Mouse (Mus musculus): ENCODE measurements at regions not wholly inside any gene's neighbourhood (a gene's known extent, or its start where the extent isn't known, plus 50 kb on each side); places are given as distances from the start of the nearest gene placed in this dataset.

DNA sequence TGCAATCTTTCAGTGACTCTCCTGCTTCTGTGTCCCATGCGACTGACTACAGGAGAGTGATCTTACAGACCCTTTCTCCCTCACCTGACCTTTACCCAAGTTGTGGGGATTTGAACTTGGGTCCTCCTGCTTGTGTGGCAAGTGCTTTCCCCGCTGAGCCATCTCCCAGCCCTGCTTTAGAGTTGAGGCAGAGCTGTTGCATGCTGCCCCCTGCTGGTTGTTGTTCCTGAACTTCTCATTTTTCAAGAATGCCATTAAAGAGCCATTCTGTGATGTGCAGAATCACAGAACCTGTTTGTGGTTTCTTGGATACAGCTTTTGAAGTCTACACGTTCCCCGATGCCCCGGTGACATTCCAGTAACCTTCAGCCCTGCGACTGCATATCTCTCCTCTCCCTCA is 70.0 kb upstream of the Mvb12b start:
- no peaks in the 10 kb centered on the region for H3K9me3 ChIP-seq (ENCODE audit: control insufficient read depth, low read length)
- H3K4me3 ChIP-seq (ENCODE audit: low read depth, low read length): no peak overlapping the region
- no peaks in the 10 kb centered on the region for H3K4me1 ChIP-seq (ENCODE audit: control insufficient read depth, insufficient read depth, low read length)
- H3K9ac ChIP-seq (replicated peaks; ENCODE audit: low read depth, low read length): no peak overlapping the region
- no peaks in the 10 kb centered on the region for H3K36me3 ChIP-seq (ENCODE audit: control insufficient read depth, insufficient read depth, low read length)
- no peak overlapping the region for H3K27ac ChIP-seq (ENCODE audit: low read depth, low read length)
- no peak overlapping the region for H3K4me2 ChIP-seq (ENCODE audit: low read depth, low read length)
- ATAC-seq (ENCODE audit: low read depth): no peak
- 59% methylated on average over 6 of the region's 6 CpGs for WGBS
- no peaks in the 10 kb centered on the region for H3K27me3 ChIP-seq (ENCODE audit: control insufficient read depth, insufficient read depth, low read length)

DNA sequence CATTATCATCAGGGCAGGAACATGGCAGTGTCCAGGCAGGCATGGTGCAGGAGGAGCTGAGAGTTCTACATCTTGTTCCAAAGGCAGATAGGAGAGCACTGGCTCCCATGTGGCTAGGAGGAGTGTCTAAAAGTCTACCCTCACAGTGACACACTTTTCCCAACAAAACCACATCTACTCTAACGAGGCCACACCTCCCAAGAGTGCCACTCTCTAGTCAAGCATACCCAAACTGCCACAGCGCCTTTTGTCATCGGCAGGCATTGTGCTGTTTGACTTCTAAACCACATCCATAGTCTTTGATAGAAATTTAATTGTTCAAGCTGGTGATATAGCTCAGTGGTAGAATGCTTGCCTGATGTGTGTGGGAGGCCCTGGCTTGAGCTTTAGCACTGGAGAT is 56.6 kb upstream of the Mvb12b start:
- Histone ChIP-seq H3K4me3 (ENCODE audit: low read depth, low read length) (no peak overlapping the region), H3K36me3 (ENCODE audit: control insufficient read depth, insufficient read depth, low read length) (no peaks in the 10 kb centered on the region), H3K4me2 (ENCODE audit: low read depth, low read length) (no peak overlapping the region), H3K27me3 (ENCODE audit: control insufficient read depth, insufficient read depth, low read length) (no peaks in the 10 kb centered on the region), H3K9ac (replicated peaks; ENCODE audit: low read depth, low read length) (no peak overlapping the region), H3K4me1 (ENCODE audit: control insufficient read depth, insufficient read depth, low read length) (peaks cover 3% of the 10 kb centered on the region; the same call in 1 of the 2 replicates), H3K27ac (ENCODE audit: low read depth, low read length) (no peak overlapping the region), H3K9me3 (ENCODE audit: control insufficient read depth, low read length) (no peaks in the 10 kb centered on the region)
- 81% methylated on average over 3 of the region's 3 CpGs for WGBS
- ATAC-seq (ENCODE audit: low read depth): no peak

- Histone ChIP-seq H3K36me3 (ENCODE audit: control insufficient read depth, insufficient read depth, low read length) (no peaks in the 10 kb centered on the region), H3K27ac (ENCODE audit: low read depth, low read length) (no peak overlapping the region), H3K4me1 (ENCODE audit: control insufficient read depth, insufficient read depth, low read length) (peaks cover 3% of the 10 kb centered on the region; the same call in 1 of the 2 replicates), H3K9ac (replicated peaks; ENCODE audit: low read depth, low read length) (no peak overlapping the region), H3K4me2 (ENCODE audit: low read depth, low read length) (no peak overlapping the region), H3K4me3 (ENCODE audit: low read depth, low read length) (no peak overlapping the region), H3K9me3 (ENCODE audit: control insufficient read depth, low read length) (no peaks in the 10 kb centered on the region), H3K27me3 (ENCODE audit: control insufficient read depth, insufficient read depth, low read length) (no peaks in the 10 kb centered on the region)
- 56% methylated on average over 2 of the region's 2 CpGs for WGBS
- ATAC-seq (ENCODE audit: low read depth): no peak; the same call in 1 of the 2 replicates
Measured at GRCm38 (mm10) chr2:33942085-33942484, 54.3 kb upstream of the Mvb12b start.

- Histone ChIP-seq H3K4me3 (ENCODE audit: low read depth, low read length) (no peak overlapping the region), H3K9me3 (ENCODE audit: control insufficient read depth, low read length) (no peaks in the 10 kb centered on the region), H3K36me3 (ENCODE audit: control insufficient read depth, insufficient read depth, low read length) (no peaks in the 10 kb centered on the region), H3K4me2 (ENCODE audit: low read depth, low read length) (no peak overlapping the region), H3K4me1 (ENCODE audit: control insufficient read depth, insufficient read depth, low read length) (peaks cover 3% of the 10 kb centered on the region; the same call in 1 of the 2 replicates), H3K27me3 (ENCODE audit: control insufficient read depth, insufficient read depth, low read length) (no peaks in the 10 kb centered on the region), H3K27ac (ENCODE audit: low read depth, low read length) (no peak overlapping the region), H3K9ac (replicated peaks; ENCODE audit: low read depth, low read length) (no peak overlapping the region)
- ATAC-seq (ENCODE audit: low read depth): no peak
- 46% methylated on average over 11 of the region's 11 CpGs for WGBS
Measured at GRCm38 (mm10) chr2:33941316-33941715, 53.6 kb upstream of the Mvb12b start.

DNA sequence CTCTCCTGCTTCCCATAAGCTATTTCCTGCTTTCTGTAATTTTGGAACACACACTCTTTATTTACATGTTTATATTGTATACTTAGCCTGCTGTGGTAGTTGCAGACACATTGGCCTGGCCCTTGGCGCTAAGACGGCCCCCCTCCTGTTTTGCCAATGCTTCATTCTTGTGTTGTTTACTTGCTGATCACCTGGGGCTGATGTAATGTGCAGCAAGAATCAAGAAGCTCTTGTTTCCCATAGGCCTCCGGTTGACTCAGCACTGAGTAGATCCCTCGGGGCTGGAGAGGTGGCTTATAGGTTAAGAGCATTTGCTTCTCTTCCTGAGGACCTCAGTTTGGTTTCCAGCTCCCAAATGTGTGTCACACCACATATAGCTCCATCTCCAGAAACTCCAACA is 52.1 kb upstream of the Mvb12b start:
- peaks cover 3% of the 10 kb centered on the region; the same call in 1 of the 2 replicates for H3K4me1 ChIP-seq (ENCODE audit: control insufficient read depth, insufficient read depth, low read length)
- no peak overlapping the region for H3K27ac ChIP-seq (ENCODE audit: low read depth, low read length)
- no peaks in the 10 kb centered on the region for H3K36me3 ChIP-seq (ENCODE audit: control insufficient read depth, insufficient read depth, low read length)
- ATAC-seq (ENCODE audit: low read depth): no peak
- H3K4me3 ChIP-seq (ENCODE audit: low read depth, low read length): no peak overlapping the region
- 91% methylated on average over 4 of the region's 4 CpGs for WGBS
- no peak overlapping the region for H3K9ac ChIP-seq (replicated peaks; ENCODE audit: low read depth, low read length)
- no peaks in the 10 kb centered on the region for H3K27me3 ChIP-seq (ENCODE audit: control insufficient read depth, insufficient read depth, low read length)
- H3K4me2 ChIP-seq (ENCODE audit: low read depth, low read length): no peak overlapping the region
- no peaks in the 10 kb centered on the region for H3K9me3 ChIP-seq (ENCODE audit: control insufficient read depth, low read length)

Measured in neural tube, embryonic 14.5 days (tissue).